Mouse (Mus musculus) hindbrain, embryonic 13.5 days (tissue): ENCODE data around the gene Tspyl4. TPM values are rescaled to one million over a fixed set of nuclear protein-coding genes. Genes with fewer than 3 reads are reported as not detected.

ENCODE experiments used
- ATAC-seq: fragments of 200-750 bp; cut with Nextera tagmentation; 2 replicates; pipeline ENCODE4 v1.8.0; 2017; ENCODE audit warnings: moderate TSS enrichment; ENCODE audit not compliant: low FRiP score
- H3K27ac ChIP-seq: fragments of 300-500 bp; sonication (generic); 2 replicates; pipeline ENCODE4 v1.5.1; 2015; ENCODE audit warnings: inconsistent platforms, mild to moderate bottlenecking, moderate library complexity
- H3K27me3 ChIP-seq: fragments of 300-500 bp; sonication (generic); 2 replicates; pipeline ENCODE4 v1.6.1; 2015; ENCODE audit warnings: mild to moderate bottlenecking, inconsistent platforms
- H3K36me3 ChIP-seq: fragments of 300-500 bp; sonication (generic); 2 replicates; pipeline ENCODE4 v1.6.1; 2015; ENCODE audit warnings: mild to moderate bottlenecking, inconsistent platforms
- H3K4me1 ChIP-seq: fragments of 300-500 bp; sonication (generic); replicated peaks from 2 replicates; pipeline ENCODE4 v1.6.1; 2015; ENCODE audit warnings: inconsistent platforms
- H3K4me2 ChIP-seq: fragments of 300-500 bp; sonication (generic); 2 replicates; pipeline ENCODE4 v1.6.1; 2015; ENCODE audit warnings: inconsistent platforms, mild to moderate bottlenecking, moderate library complexity
- H3K4me3 ChIP-seq: fragments of 300-500 bp; sonication (generic); 2 replicates; pipeline ENCODE4 v1.5.1; 2015; ENCODE audit warnings: mild to moderate bottlenecking, inconsistent platforms
- H3K9ac ChIP-seq: fragments of 300-500 bp; sonication (generic); 2 replicates; pipeline ENCODE4 v1.6.1; 2015; ENCODE audit warnings: mild to moderate bottlenecking, inconsistent platforms
- H3K9me3 ChIP-seq: fragments of 300-500 bp; sonication (generic); 2 replicates; pipeline ENCODE4 v1.6.1; 2016; ENCODE audit warnings: inconsistent platforms
- WGBS: fragments of 180-500 bp; shearing (Covaris S2); methylation state at CpG from one replicate; pipeline ENCODE4 v1.1.7; 2015; 5-methylcytosine and 5-hydroxymethylcytosine counted together
- polyA plus RNA-seq: library from polyadenylated mRNA; unstranded; fragments of >200 nt; fragmentation: Nextera tagmentation; extraction: Ambion mirVana; gene quantifications from 2 replicates; pipeline ENCODE4 v1.2.1, GENCODE M21; 2015

Gene Tspyl4
- polyA plus RNA-seq, 1 experiment from 2014 or later: 229 TPM

GRCm38 (mm10) chr10:34341014-34341413, 43.8 kb downstream of the Tspyl4 start:
- ATAC-seq: no peak
- no peak overlapping the region for H3K4me3 ChIP-seq
- no peaks in the 10 kb centered on the region for H3K4me1 ChIP-seq
- no peak overlapping the region for H3K27ac ChIP-seq
- no peak overlapping the region for H3K4me2 ChIP-seq
- WGBS: 84% methylated on average over 6 of the region's 6 CpGs
- H3K27me3 ChIP-seq: no peaks in the 10 kb centered on the region
- no peak overlapping the region for H3K9ac ChIP-seq
- no peaks in the 10 kb centered on the region for H3K36me3 ChIP-seq
- H3K9me3 ChIP-seq: no peaks in the 10 kb centered on the region

GRCm38 (mm10) chr10:34341886-34342285, 44.6 kb downstream of the Tspyl4 start:
- H3K4me3 ChIP-seq: no peak overlapping the region
- H3K9me3 ChIP-seq: no peaks in the 10 kb centered on the region
- H3K27ac ChIP-seq: no peak overlapping the region
- ATAC-seq: no peak
- H3K4me2 ChIP-seq: no peak overlapping the region
- H3K36me3 ChIP-seq: no peaks in the 10 kb centered on the region
- no peaks in the 10 kb centered on the region for H3K27me3 ChIP-seq
- H3K9ac ChIP-seq: no peak overlapping the region
- WGBS: 80% methylated on average over 1 of the region's 1 CpGs
- H3K4me1 ChIP-seq: no peaks in the 10 kb centered on the region

Other genes with a start within 250 kb of the Tspyl4 start
- gene Calhm5, start 200.9 kb upstream of the Tspyl4 start, polyA plus RNA-seq: 0.43 and 0.44 TPM in 2 replicates
- gene Calhm6, start 169.5 kb upstream of the Tspyl4 start, polyA plus RNA-seq: 0.16 and 0.78 TPM in 2 replicates
- gene Dse, start 89.7 kb upstream of the Tspyl4 start, polyA plus RNA-seq: 8.0 and 8.1 TPM in 2 replicates
- 152 and 156 TPM in 2 replicates for gene Tspyl1, start 15.3 kb upstream of the Tspyl4 start, polyA plus RNA-seq
- 0.08 and 0.14 TPM in 2 replicates for gene Col10a1, start 92.5 kb downstream of the Tspyl4 start, polyA plus RNA-seq
- 2.8 and 3.2 TPM in 2 replicates for gene Nt5dc1, start 121.1 kb downstream of the Tspyl4 start, polyA plus RNA-seq
- gene Frk, start 186.0 kb downstream of the Tspyl4 start, polyA plus RNA-seq: 0.82 and 1.4 TPM in 2 replicates